ENCODE assay signal across 24 mouse cellular contexts in the genomic region with DNA sequence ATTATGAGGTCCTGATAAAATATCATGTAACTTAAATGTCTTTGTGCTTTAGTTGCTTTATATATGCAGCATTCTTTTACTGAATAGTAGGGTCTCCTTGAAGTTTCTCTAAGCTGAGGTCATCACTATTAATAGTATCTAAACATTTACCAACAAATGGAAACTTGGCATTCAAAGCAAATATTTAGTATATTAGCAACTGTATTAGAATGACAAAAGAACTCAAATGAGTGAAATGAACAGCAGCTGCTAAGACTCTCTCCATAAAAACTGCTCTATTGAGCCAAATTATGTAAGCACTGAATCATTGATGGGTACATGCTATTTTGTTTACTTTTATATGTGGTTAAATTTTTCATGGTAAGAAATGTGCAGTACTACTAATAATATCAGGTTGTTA. TPM values are rescaled to one million over a fixed set of nuclear protein-coding genes. Genes with fewer than 3 reads are reported as not detected.
A peak's percentile ranks its signal among the peaks of the same experiment; 100 is the strongest.
DNase-seq lines count a peak whose midpoint lies in the region; ATAC-seq and TF ChIP-seq lines count a peak whose summit lies in the region.
"Had no signal": no experiment of that assay in that cellular context is flagged by ENCODE, and none has a peak within 500 bp of the region (broad histone marks: within the 10 kb centered on the region; RNA-seq: fewer than 3 reads in every experiment).

No protein-coding gene starts in this region.

- H3K4me3 ChIP-seq in forebrain, embryonic 10.5 days, result 0 out of 2 replicates have a peak overlapping the region, but pooled peaks have one; percentile 2
- no peak overlapping the region for H3K4me3 ChIP-seq in forebrain, postnatal 0 days (ENCODE audit: low read depth, low read length)
- H3K4me3 ChIP-seq in layer of hippocampus, adult 2 months, result peak overlapping the region; percentile 49
- no peak overlapping the region for H3K4me3 ChIP-seq in lung, embryonic 16.5 days (ENCODE audit: low read length)
- H3K4me3 ChIP-seq: embryonic facial prominence, embryonic 15.5 days; forebrain, embryonic 15.5 days; liver, embryonic 13.5 days; neural tube, embryonic 12.5 days; stomach, embryonic 15.5 days had no signal

- ATAC-seq in forebrain, postnatal 0 days, result no peak
- peak; percentile 40; the same call in 1 of the 2 replicates for ATAC-seq in lung, embryonic 16.5 days (ENCODE audit: low read depth)
- ATAC-seq: forebrain, embryonic 15.5 days had no signal

- no peaks in the 10 kb centered on the region for H3K9me3 ChIP-seq in forebrain, embryonic 10.5 days
- H3K9me3 ChIP-seq in forebrain, postnatal 0 days (ENCODE audit: low read length), result no peaks in the 10 kb centered on the region
- no peaks in the 10 kb centered on the region for H3K9me3 ChIP-seq in lung, embryonic 16.5 days (ENCODE audit: control insufficient read depth, low read length)
- H3K9me3 ChIP-seq: embryonic facial prominence, embryonic 15.5 days; forebrain, embryonic 15.5 days; G1E; liver, embryonic 13.5 days; neural tube, embryonic 12.5 days; stomach, embryonic 15.5 days had no signal

- no peak overlapping the region for H3K9ac ChIP-seq in forebrain, postnatal 0 days
- H3K9ac ChIP-seq in lung, embryonic 16.5 days (ENCODE audit: low read length), result no peak overlapping the region
- H3K9ac ChIP-seq: embryonic facial prominence, embryonic 15.5 days; forebrain, embryonic 15.5 days; liver, embryonic 13.5 days; neural tube, embryonic 12.5 days; stomach, embryonic 15.5 days had no signal

- H3K27ac ChIP-seq in forebrain, embryonic 10.5 days, result peak overlapping the region; percentile 58; the same call in 1 of the 2 replicates
- no peak overlapping the region for H3K27ac ChIP-seq in forebrain, postnatal 0 days (ENCODE audit: low read depth, low read length)
- H3K27ac ChIP-seq in layer of hippocampus, adult 2 months, result peak overlapping the region; percentile 58
- peak overlapping the region; percentile 52; the same call in 1 of the 2 replicates for H3K27ac ChIP-seq in lung, embryonic 16.5 days (ENCODE audit: low read length)
- H3K27ac ChIP-seq: embryonic facial prominence, embryonic 15.5 days; forebrain, embryonic 15.5 days; liver, embryonic 13.5 days; neural tube, embryonic 12.5 days; stomach, embryonic 15.5 days had no signal

- no peak overlapping the region for H3K4me2 ChIP-seq in forebrain, postnatal 0 days (ENCODE audit: low read depth)
- H3K4me2 ChIP-seq in lung, embryonic 16.5 days (ENCODE audit: low read depth, low read length), result no peak overlapping the region
- H3K4me2 ChIP-seq: embryonic facial prominence, embryonic 15.5 days; forebrain, embryonic 15.5 days; liver, embryonic 13.5 days; neural tube, embryonic 12.5 days; stomach, embryonic 15.5 days had no signal

- H3K4me1 ChIP-seq in forebrain, embryonic 10.5 days, result peaks cover 60% of the 10 kb centered on the region
- no peaks in the 10 kb centered on the region for H3K4me1 ChIP-seq in forebrain, postnatal 0 days (ENCODE audit: insufficient read depth)
- peaks cover 15% of the 10 kb centered on the region for H3K4me1 ChIP-seq in lung, embryonic 16.5 days (replicated peaks; ENCODE audit: control insufficient read depth, insufficient read depth, low read length)
- H3K4me1 ChIP-seq: liver, embryonic 13.5 days; stomach, embryonic 15.5 days had no signal

- no peaks in the 10 kb centered on the region for H3K36me3 ChIP-seq in forebrain, embryonic 10.5 days (replicated peaks)
- H3K36me3 ChIP-seq in forebrain, postnatal 0 days (ENCODE audit: insufficient read depth), result no peaks in the 10 kb centered on the region
- H3K36me3 ChIP-seq in lung, embryonic 16.5 days (ENCODE audit: control insufficient read depth, insufficient read depth, low read length), result no peaks in the 10 kb centered on the region
- H3K36me3 ChIP-seq: embryonic facial prominence, embryonic 15.5 days; forebrain, embryonic 15.5 days; G1E; liver, embryonic 13.5 days; neural tube, embryonic 12.5 days; stomach, embryonic 15.5 days had no signal

- no peak for DNase-seq in forebrain, embryonic 10.5 days (ENCODE audit: extremely low spot score, low spot score)
- no peak for DNase-seq in forebrain, postnatal 0 days
- DNase-seq in layer of hippocampus, adult 2 months (ENCODE audit: low spot score in 2 of 2), result no peak
- no peak for DNase-seq in layer of hippocampus, adult 9-11 months
- no peak for DNase-seq in lung, postnatal 36 days
- peak; percentile 49 for DNase-seq in adipocyte (ENCODE audit: low spot score)
- no peak for DNase-seq in frontal cortex, postnatal 25 days (ENCODE audit: low spot score in 2 of 2)
- DNase-seq: adrenal gland, postnatal 14 days; cerebellum, adult 2 months; cerebellum, postnatal 25 days; embryo, embryonic 11 days; gastrocnemius, postnatal 25 days; kidney, adult 18-20 months; liver, embryonic 13.5 days; midbrain, embryonic 14.5 days; thymus, adult 18-20 months; thymus, postnatal 36 days had no signal

- TF ChIP-seq CTCF in forebrain, postnatal 0 days (IDR thresholded peaks at IDR 0.05; ENCODE audit: low read depth), result no peak
- TF ChIP-seq CTCF in layer of hippocampus, adult 2 months (conservative IDR thresholded peaks at IDR 0.05), result no peak

- H3K27me3 ChIP-seq in forebrain, embryonic 10.5 days (ENCODE audit: poor library complexity, severe bottlenecking), result no peaks in the 10 kb centered on the region
- no peaks in the 10 kb centered on the region for H3K27me3 ChIP-seq in forebrain, postnatal 0 days (ENCODE audit: insufficient read depth, low read length)
- H3K27me3 ChIP-seq in lung, embryonic 16.5 days (ENCODE audit: control insufficient read depth, insufficient read depth, low read depth, low read length), result no peaks in the 10 kb centered on the region
- H3K27me3 ChIP-seq: embryonic facial prominence, embryonic 15.5 days; forebrain, embryonic 15.5 days; liver, embryonic 13.5 days; neural tube, embryonic 12.5 days; stomach, embryonic 15.5 days had no signal

RNA-seq across cellular contexts. Expression of gene Cp, which starts 1.2 kb away (rescaled TPM):
- polyA plus RNA-seq in forebrain, embryonic 10.5 days (2016; fragmentation: Nextera tagmentation; extraction: Ambion mirVana), result 6.4 and 9.0 TPM in 2 replicates
- 10.1 and 18.5 TPM in 2 replicates for total RNA-seq in forebrain, postnatal 0 days (2014; rRNA removed)
- polyA plus RNA-seq in forebrain, postnatal 0 days (2015; fragmentation: Nextera tagmentation; extraction: Ambion mirVana), result 6.4 and 8.4 TPM in 2 replicates
- total RNA-seq in layer of hippocampus, adult 2 months (2021), result 10 to 100 TPM in 1 of 2 experiments, 1 to 10 TPM in 1; 7.7 to 10.9 TPM
- 5.6 and 8.2 TPM in 2 replicates for polyA plus RNA-seq in lung, embryonic 16.5 days (2015; fragmentation: Nextera tagmentation; extraction: Ambion mirVana)
- total RNA-seq: hematopoietic stem cell, adult 5-6 weeks had no signal
- polyA plus RNA-seq: G1E had no signal

Comparison
In these comparisons a context has a peak if more than half of its experiments do, and no peak if none do; other contexts are left out.
1. H3K4me3 ChIP-seq: peak in forebrain, embryonic 10.5 days (single experiment) and layer of hippocampus, adult 2 months (single experiment); none in forebrain, postnatal 0 days (single experiment) and lung, embryonic 16.5 days (single experiment).